Comparison of ENCODE assay signal across 12 mouse cellular contexts in the genomic region with DNA sequence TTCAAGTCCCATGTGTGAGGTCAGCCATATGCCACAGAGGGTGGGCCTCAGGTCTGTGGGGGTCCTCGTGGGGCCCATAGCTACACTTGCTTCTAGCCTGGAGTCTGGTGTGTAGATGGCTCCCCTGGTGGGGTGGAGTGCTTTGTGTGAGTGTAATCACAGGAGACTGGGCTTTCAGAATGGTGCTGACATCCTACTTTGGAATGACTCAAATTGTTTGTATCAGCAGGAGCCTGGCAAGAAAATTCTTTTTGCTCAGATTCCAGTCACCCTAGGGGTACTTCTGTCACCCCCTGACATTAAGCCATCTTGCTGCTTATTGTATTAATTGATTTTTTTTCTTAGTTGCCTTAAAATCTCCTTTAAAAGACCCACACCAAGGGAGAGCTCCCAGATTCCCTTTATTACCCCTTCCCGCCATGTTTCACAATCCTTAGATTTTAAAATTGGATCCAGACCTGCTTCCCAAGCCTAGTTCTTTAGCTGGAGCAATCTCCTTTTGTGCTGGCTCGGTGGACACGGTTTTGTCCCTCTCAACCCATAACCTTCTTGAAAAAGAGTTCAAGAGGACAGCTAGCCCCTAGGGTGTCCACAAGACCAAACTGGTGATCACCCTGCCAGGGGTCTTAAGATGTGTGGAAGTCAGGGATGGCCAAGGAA.
"Had no signal": no experiment of that assay in that cellular context is flagged by ENCODE, and none has a peak within 500 bp of the region (broad histone marks: within the 10 kb centered on the region; RNA-seq: fewer than 3 reads in every experiment).

No protein-coding gene starts in this region.

- H3K4me3 ChIP-seq: left cerebral cortex, adult 2 months; liver, embryonic 15.5 days; midbrain, embryonic 12.5 days; stomach, embryonic 15.5 days had no signal

- H3K9ac ChIP-seq: liver, embryonic 15.5 days; midbrain, embryonic 12.5 days; stomach, embryonic 15.5 days had no signal

- H3K4me1 ChIP-seq: liver, embryonic 15.5 days; midbrain, embryonic 12.5 days; stomach, embryonic 15.5 days had no signal

- DNase-seq: kidney, postnatal 10 days; lung, adult 2 months; lung, postnatal 36 days; right cerebral cortex, postnatal 14 days; thymus, adult 2 months; thymus, postnatal 25 days had no signal

- H3K9me3 ChIP-seq: liver, embryonic 15.5 days; midbrain, embryonic 12.5 days; stomach, embryonic 15.5 days had no signal

- H3K27ac ChIP-seq: left cerebral cortex, adult 2 months; liver, embryonic 15.5 days; midbrain, embryonic 12.5 days; stomach, embryonic 15.5 days had no signal

- H3K4me2 ChIP-seq: liver, embryonic 11.5 days; liver, embryonic 15.5 days; midbrain, embryonic 12.5 days; stomach, embryonic 15.5 days had no signal

- H3K36me3 ChIP-seq: liver, embryonic 15.5 days; midbrain, embryonic 12.5 days; stomach, embryonic 15.5 days had no signal

- H3K27me3 ChIP-seq: liver, embryonic 15.5 days; midbrain, embryonic 12.5 days; stomach, embryonic 15.5 days had no signal

- ATAC-seq: lung, postnatal 0 days had no signal
